Mouse (Mus musculus): ENCODE data around the gene Olfr701.

Gene Olfr701

DNA sequence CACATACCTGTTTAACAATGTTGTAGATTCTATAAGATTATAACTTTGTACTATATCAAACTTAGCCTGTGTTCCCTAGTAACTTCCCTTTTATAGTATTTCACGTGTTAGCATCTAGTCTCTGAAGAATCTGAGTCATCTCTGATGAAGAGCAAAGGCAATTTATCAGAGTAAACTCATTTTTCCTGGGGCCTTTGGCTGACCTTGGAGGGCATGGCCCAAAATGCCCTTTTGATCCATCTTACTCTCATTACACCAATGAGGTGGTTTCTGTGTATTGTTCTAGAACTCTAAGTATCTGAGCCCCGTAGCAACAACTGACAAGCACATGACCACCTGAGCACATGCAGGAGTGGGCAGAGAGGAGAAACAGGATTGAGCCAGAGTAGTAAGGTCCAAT is at the start of gene Olfr701:
Olfr701 (plus strand) TSS at position 301 of the 400 bp plus-strand sequence.
- in situ Hi-C loops (cut with MboI, MseI): no loop called here

DNA sequence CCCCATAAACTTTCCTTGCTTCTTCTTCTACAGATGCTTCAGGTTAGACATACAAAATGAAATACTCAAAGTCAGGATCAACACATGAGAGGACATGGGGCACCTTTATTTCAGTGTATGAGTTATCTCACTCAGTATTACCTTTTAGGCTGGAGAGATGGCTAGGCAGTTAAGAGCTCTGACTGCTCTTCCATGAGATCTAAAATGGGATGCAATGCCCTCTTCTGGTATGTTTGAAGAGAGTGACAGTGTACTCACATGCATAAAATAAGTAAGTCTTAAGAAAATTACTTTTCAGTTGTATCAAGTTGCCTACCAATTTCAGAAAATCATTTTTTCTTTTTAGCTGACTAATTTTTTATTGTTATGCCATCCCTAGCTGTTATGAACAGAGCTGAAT is 25.6 kb upstream of the Olfr701 start:
- in situ Hi-C loops (cut with MboI, MseI): no loop called here

- in situ Hi-C loops (cut with MboI, MseI): no loop called here
These were observed 20.8 kb upstream of the Olfr701 start, which contains the start of gene Olfr699 for GRCm38 (mm10) chr7:106793098-106793497. Gene Olfr699 (minus strand): TSS chr7:106793198.

GRCm38 (mm10) chr7:106808734-106809133 is 5.2 kb upstream of the Olfr701 start, which contains the start of gene Olfr700:
Gene Olfr700 (minus strand): TSS chr7:106808834.
- in situ Hi-C loops (cut with MboI, MseI): no loop called here

DNA sequence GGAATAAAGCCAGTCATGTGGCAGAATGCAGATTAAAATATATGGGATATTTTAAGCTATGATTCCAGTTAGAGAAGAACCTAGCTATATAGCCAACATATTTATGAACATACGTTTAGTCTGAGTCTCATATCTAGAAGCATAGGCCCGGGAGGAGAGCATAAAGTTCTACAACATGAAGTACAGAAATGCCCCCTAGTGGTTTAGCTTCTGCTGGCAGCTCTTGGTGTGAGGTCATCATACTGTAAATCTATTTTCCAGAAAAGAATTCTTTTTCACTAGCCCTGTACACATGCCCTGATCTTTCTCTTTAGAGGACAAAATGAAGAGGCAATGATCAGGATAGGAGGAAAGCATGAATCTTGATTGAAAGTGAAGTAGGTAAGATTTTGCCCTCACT is 1.8 kb downstream of the Olfr701 start:
- in situ Hi-C loops (cut with MboI, MseI): no loop called here

DNA sequence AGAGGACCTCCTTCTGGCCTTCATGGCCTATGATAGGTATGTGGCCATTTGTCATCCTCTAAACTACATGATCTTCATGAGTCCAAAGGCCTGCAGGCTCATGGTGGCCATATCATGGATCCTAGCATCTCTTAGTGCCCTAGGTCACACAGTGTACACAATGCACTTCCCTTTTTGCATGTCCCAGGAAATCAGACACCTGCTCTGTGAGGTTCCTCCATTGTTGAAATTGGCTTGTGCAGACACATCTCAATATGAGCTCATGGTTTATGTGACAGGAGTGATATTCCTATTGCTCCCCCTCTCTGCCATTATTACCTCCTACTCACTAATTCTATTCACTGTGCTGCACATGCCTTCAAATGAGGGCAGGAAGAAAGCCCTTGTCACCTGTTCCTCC is 4.5 kb downstream of the Olfr701 start:
- in situ Hi-C loops (cut with MboI, MseI): no loop called here

- in situ Hi-C loops (cut with MboI, MseI): no loop called here
These were observed 19.9 kb downstream of the Olfr701 start, which contains the start of gene Olfr702 for GRCm38 (mm10) chr7:106833793-106834192. Gene Olfr702 (minus strand): TSS chr7:106833893.

- in situ Hi-C loops (cut with MboI, MseI): no loop called here
These were observed 29.1 kb downstream of the Olfr701 start, which contains the start of gene Olfr703 for GRCm38 (mm10) chr7:106843060-106843459. Gene Olfr703 (plus strand): TSS chr7:106843360.

- in situ Hi-C loops (cut with MboI, MseI): no loop called here
These were observed 49.0 kb downstream of the Olfr701 start, which contains the start of gene Olfr704 for GRCm38 (mm10) chr7:106862885-106863284. Gene Olfr704 (plus strand): TSS chr7:106863185.

Data from regulatory T cell (primary cell).